Mouse (Mus musculus) intestine, embryonic 16.5 days (tissue): Measurements from ENCODE around the gene Abcb9. TPM values are rescaled to one million over a fixed set of nuclear protein-coding genes. Genes with fewer than 3 reads are reported as not detected.

Source experiments
- ATAC-seq: fragments of 200-750 bp; cut with Nextera tagmentation; 2 replicates; pipeline ENCODE4 v1.8.0; 2017; ENCODE audit warnings: moderate TSS enrichment, moderate library complexity
- H3K27ac ChIP-seq: fragments of 300-500 bp; sonication (generic); 2 replicates; pipeline ENCODE4 v1.5.1; 2014; ENCODE audit warnings: mild to moderate bottlenecking, low read length
- H3K27me3 ChIP-seq: fragments of 300-500 bp; sonication (generic); replicated peaks from 2 replicates; pipeline ENCODE4 v1.6.1; 2014; ENCODE audit warnings: low read length, control low read depth, mixed read lengths; ENCODE audit not compliant: control insufficient read depth, insufficient read depth
- H3K36me3 ChIP-seq: fragments of 300-500 bp; sonication (generic); 2 replicates; pipeline ENCODE4 v1.6.1; 2014; ENCODE audit warnings: low read length, control low read depth; ENCODE audit not compliant: control insufficient read depth, insufficient read depth
- H3K4me1 ChIP-seq: fragments of 300-500 bp; sonication (generic); 2 replicates; pipeline ENCODE4 v1.6.1; 2014; ENCODE audit warnings: low read length, control low read depth, mixed read lengths; ENCODE audit not compliant: control insufficient read depth, insufficient read depth
- H3K4me2 ChIP-seq: fragments of 300-500 bp; sonication (generic); 2 replicates; pipeline ENCODE4 v1.6.1; 2014; ENCODE audit warnings: low read depth, low read length, control low read depth
- H3K4me3 ChIP-seq: fragments of 300-500 bp; sonication (generic); 2 replicates; pipeline ENCODE4 v1.5.1; 2014; ENCODE audit warnings: mild to moderate bottlenecking, low read length
- H3K9ac ChIP-seq: fragments of 300-500 bp; sonication (generic); 2 replicates; pipeline ENCODE4 v1.6.1; 2014; ENCODE audit warnings: low read depth, low read length
- H3K9me3 ChIP-seq: fragments of 300-500 bp; sonication (generic); 2 replicates; pipeline ENCODE4 v1.6.1; 2016; ENCODE audit warnings: low read length, control low read depth; ENCODE audit not compliant: control insufficient read depth
- WGBS: fragments of 180-500 bp; shearing (Covaris S2); extraction: QIAGEN DNeasy Blood & Tissue Kit; methylation state at CpG from one replicate; pipeline ENCODE4 v1.1.7; 2014; 5-methylcytosine and 5-hydroxymethylcytosine counted together
- polyA plus RNA-seq: library from polyadenylated mRNA; unstranded; fragments of >200 nt; fragmentation: Nextera tagmentation; extraction: Ambion mirVana; gene quantifications from 2 replicates; pipeline ENCODE4 v1.2.1, GENCODE M21; 2015

The Abcb9 gene
- polyA plus RNA-seq, 1 experiment from 2014 or later = 2.5 TPM

DNA sequence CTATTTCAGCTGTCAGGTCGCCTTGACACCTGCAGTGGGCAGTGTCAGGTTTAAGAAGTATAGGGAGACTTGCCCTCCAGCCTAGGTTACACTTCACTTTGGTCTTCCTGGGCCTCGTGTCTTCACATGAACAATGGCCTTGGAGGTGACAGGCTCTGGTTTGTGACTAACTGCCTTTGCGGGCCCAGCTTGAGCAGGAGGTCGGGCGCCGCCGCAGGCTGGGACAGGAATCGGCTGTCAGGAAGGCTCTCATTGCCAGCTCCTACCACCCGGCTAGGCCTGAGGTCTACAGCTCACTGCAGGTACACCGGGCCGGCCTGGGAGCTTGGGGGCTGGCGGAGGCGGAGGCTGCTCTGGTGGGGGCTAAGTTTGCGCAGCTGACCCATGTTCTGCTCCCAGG lies 17.4 kb upstream of the Abcb9 start:
- Histone ChIP-seq H3K4me2 (peak overlapping the region; percentile 93), H3K4me3 (peak overlapping the region; percentile 94), H3K36me3 (no peaks in the 10 kb centered on the region; the same call in 1 of the 2 replicates), H3K9me3 (no peaks in the 10 kb centered on the region), H3K27me3 (no peaks in the 10 kb centered on the region), H3K27ac (peak overlapping the region; percentile 74), H3K4me1 (peaks cover 27% of the 10 kb centered on the region), H3K9ac (peak overlapping the region; percentile 90)
- ATAC-seq = 0 out of 2 replicates have a peak, but pooled peaks have one; percentile 12
- WGBS = 17% methylated on average over 14 of the region's 14 CpGs

DNA sequence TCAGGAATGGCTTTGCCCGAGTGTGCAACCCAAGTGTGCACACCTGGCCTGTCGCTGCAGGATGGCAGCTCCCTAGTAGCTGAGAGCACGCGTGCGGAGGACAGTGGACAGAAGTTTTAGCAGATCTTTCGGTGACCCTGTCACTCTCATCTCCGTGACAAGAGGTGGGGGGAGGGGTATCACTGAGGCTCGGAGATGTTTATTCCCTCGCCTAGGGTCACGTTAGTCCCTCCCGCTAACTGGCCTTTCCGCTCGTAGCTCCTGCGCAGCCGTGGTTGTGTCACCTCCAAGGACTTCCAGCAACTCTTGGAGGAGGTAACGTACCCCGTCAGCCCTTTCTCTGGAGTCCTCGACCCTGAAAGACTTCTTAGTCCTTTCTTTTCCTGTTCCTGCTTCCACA lies 16.9 kb upstream of the Abcb9 start:
- Histone ChIP-seq H3K4me3 (peak overlapping the region; percentile 94), H3K27me3 (no peaks in the 10 kb centered on the region), H3K36me3 (no peaks in the 10 kb centered on the region), H3K4me2 (peak overlapping the region; percentile 93), H3K4me1 (peaks cover 25% of the 10 kb centered on the region), H3K9me3 (no peaks in the 10 kb centered on the region), H3K27ac (peak overlapping the region; percentile 74), H3K9ac (peak overlapping the region; percentile 90)
- WGBS = under 1% methylated on average over 18 of the region's 18 CpGs
- peak; percentile 19 for ATAC-seq

- peak; percentile 98 for ATAC-seq
- under 1% methylated on average over 66 of the region's 66 CpGs for WGBS
- Histone ChIP-seq H3K36me3 (no peaks in the 10 kb centered on the region), H3K27me3 (no peaks in the 10 kb centered on the region), H3K4me2 (peak within 1 kb of the TSS; percentile 93), H3K9ac (peak within 1 kb of the TSS; percentile 90), H3K27ac (peak within 1 kb of the TSS; percentile 88), H3K4me3 (peak within 1 kb of the TSS; percentile 94), H3K9me3 (no peaks in the 10 kb centered on the region), H3K4me1 (peaks cover 20% of the 10 kb centered on the region)
Measured at GRCm38 (mm10) chr5:124111742-124112497, 16.3 kb upstream of the Abcb9 start, which contains the start of gene Ogfod2. Ogfod2 (plus strand) TSS chr5:124112297.

DNA sequence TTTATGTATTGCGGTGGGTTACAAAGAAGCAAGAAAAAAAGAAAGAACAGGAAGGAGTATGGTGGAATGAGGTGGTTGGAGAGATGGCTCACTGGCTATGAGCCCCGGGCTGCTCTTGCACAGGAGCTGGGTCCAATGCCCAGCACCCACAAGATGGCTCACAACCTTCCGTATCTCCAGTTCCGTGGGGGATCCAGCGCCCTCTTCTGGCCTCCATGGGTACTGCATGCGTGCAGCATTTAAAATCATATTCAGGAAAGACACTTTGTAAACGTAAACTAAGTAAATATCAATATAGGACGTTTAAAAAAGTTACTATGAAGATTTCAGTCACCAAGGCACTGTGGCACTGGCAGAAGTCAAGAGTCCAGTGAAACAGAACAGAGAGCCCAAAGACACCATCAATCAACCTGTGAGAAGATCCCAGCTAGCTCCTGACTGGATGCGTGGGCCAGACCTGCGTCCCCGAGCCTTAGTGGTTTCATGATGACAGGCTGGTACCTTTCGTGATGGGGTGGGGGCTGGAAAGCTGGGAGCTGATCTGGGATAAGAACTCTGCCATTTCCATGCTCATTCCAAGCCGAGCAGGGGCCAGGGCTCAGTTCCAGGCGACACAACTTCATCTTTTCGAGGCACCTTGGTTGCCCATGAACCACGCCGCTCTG lies 15.6 kb upstream of the Abcb9 start:
- Histone ChIP-seq H3K27ac (peak overlapping the region; percentile 63), H3K4me1 (peaks cover 16% of the 10 kb centered on the region), H3K9me3 (no peaks in the 10 kb centered on the region), H3K4me2 (peak overlapping the region; percentile 93), H3K36me3 (no peaks in the 10 kb centered on the region), H3K27me3 (no peaks in the 10 kb centered on the region), H3K4me3 (peak overlapping the region; percentile 94), H3K9ac (peak overlapping the region; percentile 77)
- ATAC-seq = no peak
- WGBS = 21% methylated on average over 17 of the region's 17 CpGs

- H3K4me1 ChIP-seq = no peaks in the 10 kb centered on the region
- no peak overlapping the region for H3K9ac ChIP-seq
- WGBS = 92% methylated on average over 9 of the region's 9 CpGs
- no peaks in the 10 kb centered on the region for H3K27me3 ChIP-seq
- no peak overlapping the region for H3K27ac ChIP-seq
- no peaks in the 10 kb centered on the region for H3K36me3 ChIP-seq
- no peak overlapping the region for H3K4me3 ChIP-seq
- no peaks in the 10 kb centered on the region for H3K9me3 ChIP-seq
- H3K4me2 ChIP-seq = no peak overlapping the region
- no peak for ATAC-seq
Measured at GRCm38 (mm10) chr5:124103552-124103951, 8.0 kb upstream of the Abcb9 start.

GRCm38 (mm10) chr5:124103020-124103419 lies 7.4 kb upstream of the Abcb9 start:
- no peak for ATAC-seq
- H3K4me1 ChIP-seq = no peaks in the 10 kb centered on the region
- H3K4me3 ChIP-seq = no peak overlapping the region
- no peaks in the 10 kb centered on the region for H3K9me3 ChIP-seq
- no peak overlapping the region for H3K9ac ChIP-seq
- WGBS = 86% methylated on average over 3 of the region's 3 CpGs
- no peak overlapping the region for H3K4me2 ChIP-seq
- no peaks in the 10 kb centered on the region for H3K27me3 ChIP-seq
- H3K36me3 ChIP-seq = no peaks in the 10 kb centered on the region
- H3K27ac ChIP-seq = no peak overlapping the region

- Histone ChIP-seq H3K9ac (no peak overlapping the region), H3K4me1 (no peaks in the 10 kb centered on the region), H3K27ac (no peak overlapping the region), H3K4me3 (no peak overlapping the region), H3K36me3 (no peaks in the 10 kb centered on the region), H3K27me3 (no peaks in the 10 kb centered on the region), H3K9me3 (no peaks in the 10 kb centered on the region), H3K4me2 (no peak overlapping the region)
- no peak for ATAC-seq
- 81% methylated on average over 6 of the region's 6 CpGs for whole genome bisulfite sequencing
Measured at GRCm38 (mm10) chr5:124102326-124102725, 6.7 kb upstream of the Abcb9 start.

DNA sequence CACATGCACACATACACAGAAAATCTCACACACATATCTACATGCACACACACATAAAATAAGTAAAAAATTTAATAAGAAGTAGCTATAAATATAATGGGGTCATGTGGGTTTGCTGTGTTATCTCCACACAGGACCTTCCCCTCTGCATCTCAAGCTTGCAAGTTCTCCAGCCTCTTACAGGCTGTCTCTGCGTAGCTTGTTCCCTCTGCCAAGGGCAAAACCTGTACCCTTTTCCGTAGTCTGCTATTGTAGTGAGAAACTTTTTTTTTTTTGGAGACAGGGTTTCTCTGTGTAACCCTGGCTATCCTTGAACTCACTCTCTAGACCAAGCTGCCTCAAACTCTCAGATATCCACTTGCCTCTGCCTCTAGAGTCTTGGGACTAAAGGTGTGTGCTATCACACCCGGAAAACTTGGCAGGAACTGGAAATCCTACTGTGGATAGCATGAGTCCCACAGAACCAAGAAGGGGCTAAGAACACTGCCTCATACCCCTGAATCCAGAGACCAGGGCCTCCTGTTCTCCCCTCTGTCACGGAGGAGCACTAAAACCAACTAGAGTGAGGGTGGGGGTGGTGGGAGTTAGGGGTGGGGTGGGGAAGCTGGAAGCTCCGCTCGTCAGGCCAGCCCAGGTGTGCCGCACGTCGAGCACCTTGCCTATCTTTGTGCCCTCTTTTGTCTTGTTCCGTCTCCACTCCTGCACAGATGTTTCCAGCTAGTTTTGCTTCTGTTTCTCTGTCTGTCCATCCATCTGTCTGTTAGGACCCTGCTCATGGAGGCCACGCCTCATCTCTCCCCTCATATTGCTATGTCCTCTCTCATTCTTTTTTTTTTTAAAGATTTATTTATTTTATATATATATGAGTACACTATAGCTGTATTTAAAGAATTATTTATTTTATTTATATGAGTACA lies 4.8 kb upstream of the Abcb9 start:
- H3K36me3 ChIP-seq = no peaks in the 10 kb centered on the region
- H3K27ac ChIP-seq = no peak overlapping the region
- ATAC-seq = no peak
- no peaks in the 10 kb centered on the region for H3K9me3 ChIP-seq
- no peak overlapping the region for H3K4me2 ChIP-seq
- no peak overlapping the region for H3K9ac ChIP-seq
- H3K27me3 ChIP-seq = no peaks in the 10 kb centered on the region
- peaks cover 2% of the 10 kb centered on the region for H3K4me1 ChIP-seq
- no peak overlapping the region for H3K4me3 ChIP-seq
- 89% methylated on average over 11 of the region's 11 CpGs for WGBS

DNA sequence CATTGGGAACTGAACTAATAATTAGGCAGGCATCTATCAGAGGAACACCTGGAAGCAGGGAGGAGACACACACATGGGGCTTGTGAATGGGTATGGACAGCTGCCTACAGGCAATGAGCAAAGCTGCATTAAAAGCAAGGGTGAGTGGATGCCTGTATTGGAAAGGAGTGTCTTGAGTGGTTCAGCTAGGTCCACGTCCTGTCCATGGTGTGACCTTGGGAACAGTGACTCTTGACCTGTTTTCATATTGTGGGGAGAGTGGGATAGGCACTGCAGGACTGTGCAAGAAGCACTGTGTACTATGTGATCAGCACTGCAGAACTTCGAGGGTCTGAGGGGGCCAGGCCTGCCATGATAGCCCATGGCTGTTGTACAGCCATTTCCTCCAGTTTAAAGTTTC lies 3.3 kb upstream of the Abcb9 start:
- no peak overlapping the region for H3K9ac ChIP-seq
- H3K9me3 ChIP-seq = no peaks in the 10 kb centered on the region
- 76% methylated on average over 2 of the region's 2 CpGs for WGBS
- H3K27ac ChIP-seq = no peak overlapping the region
- ATAC-seq = no peak
- H3K27me3 ChIP-seq = no peaks in the 10 kb centered on the region
- H3K4me1 ChIP-seq = peaks cover 8% of the 10 kb centered on the region
- no peak overlapping the region for H3K4me2 ChIP-seq
- H3K4me3 ChIP-seq = no peak overlapping the region
- H3K36me3 ChIP-seq = no peaks in the 10 kb centered on the region
